Mouse (Mus musculus): ENCODE measurements around the gene Tgfb2.

- TF ChIP-seq POLR2A (IDR thresholded peaks at IDR 0.05; ENCODE audit: insufficient read length, low read depth) (no peak), CEBPB (IDR thresholded peaks at IDR 0.05; ENCODE audit: insufficient read depth, poor library complexity, severe bottlenecking) (no peak), REST (IDR thresholded peaks at IDR 0.05; ENCODE audit: insufficient read depth, insufficient read length) (no peak), TCF12 (IDR thresholded peaks at IDR 0.05; ENCODE audit: insufficient read depth, poor library complexity, severe bottlenecking) (no peak), MYOD1 (IDR thresholded peaks at IDR 0.05; ENCODE audit: control insufficient read depth in 1 of 3, insufficient read length in 2 of 3, low read depth in 2 of 3) (no peak), TCF3 (IDR thresholded peaks at IDR 0.05; ENCODE audit: insufficient read length, low read depth) (no peak)
Observed at GRCm38 (mm10) chr1:186575629-186576028, 130.2 kb downstream of the Tgfb2 start.
